Mouse (Mus musculus) fat pad, adult 2 months (tissue): Measurements from ENCODE around the gene Met.
A peak's percentile ranks its signal among the peaks of the same experiment; 100 is the strongest.

ENCODE experiments used
- DNase-seq: peaks from one replicate; pipeline ENCODE4 v3.0.0-alpha.2; 2011; ENCODE audit warnings: low read depth, low spot score; ENCODE audit errors: extremely low read depth

The Met gene

DNA sequence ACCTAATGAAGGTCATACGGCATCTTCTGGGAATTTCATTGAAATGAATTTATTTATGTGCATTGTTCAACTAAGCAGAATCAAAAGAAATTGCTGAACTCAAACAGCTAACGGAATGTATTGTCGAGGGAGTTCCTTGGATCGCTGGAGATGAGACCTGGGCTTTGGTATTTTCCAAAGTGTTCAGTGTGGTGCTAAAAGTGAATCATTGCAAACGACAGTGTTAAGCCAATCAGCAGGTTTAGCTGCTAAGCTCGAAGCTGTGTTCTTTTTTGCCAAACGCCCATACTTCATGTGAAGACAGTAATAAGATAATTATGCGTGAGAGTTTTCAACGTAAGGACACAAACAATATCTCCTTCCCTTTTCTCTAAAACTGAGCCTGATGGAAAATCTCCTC, 82.7 kb downstream of the Met start:
- no peak for DNase-seq

DNA sequence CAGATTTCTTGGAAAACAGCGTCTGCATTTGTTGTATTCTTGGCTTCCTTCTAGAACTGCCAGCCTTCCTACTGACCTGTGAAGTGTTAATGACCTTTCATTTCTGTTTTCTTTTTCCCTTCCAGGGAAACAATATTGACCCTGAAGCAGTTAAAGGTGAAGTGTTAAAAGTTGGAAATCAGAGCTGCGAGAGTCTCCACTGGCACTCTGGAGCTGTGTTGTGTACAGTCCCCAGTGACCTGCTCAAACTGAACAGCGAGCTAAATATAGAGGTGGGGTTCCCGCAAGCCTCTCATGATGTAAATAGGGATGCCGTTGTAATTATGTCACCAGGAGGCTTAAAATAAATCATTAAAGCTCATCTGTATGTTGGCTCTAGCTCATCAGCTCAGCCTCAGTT, 83.2 kb downstream of the Met start:
- DNase-seq = no peak

DNA sequence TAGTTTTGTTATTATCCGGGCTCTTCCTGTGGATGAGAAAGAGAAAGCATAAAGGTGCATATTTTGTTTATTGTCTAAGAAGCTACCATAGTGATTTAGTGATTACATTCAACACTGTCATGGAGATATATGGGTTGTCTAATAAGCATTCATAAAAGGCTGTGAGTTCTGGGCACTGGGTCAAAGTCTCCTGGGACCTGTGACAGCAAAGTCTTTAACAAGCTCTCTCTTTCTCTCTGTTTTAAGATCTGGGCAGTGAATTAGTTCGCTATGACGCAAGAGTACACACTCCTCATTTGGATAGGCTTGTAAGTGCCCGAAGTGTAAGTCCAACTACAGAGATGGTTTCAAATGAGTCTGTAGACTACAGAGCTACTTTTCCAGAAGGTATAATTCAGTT, 85.2 kb downstream of the Met start:
- DNase-seq = peak; percentile 40

DNA sequence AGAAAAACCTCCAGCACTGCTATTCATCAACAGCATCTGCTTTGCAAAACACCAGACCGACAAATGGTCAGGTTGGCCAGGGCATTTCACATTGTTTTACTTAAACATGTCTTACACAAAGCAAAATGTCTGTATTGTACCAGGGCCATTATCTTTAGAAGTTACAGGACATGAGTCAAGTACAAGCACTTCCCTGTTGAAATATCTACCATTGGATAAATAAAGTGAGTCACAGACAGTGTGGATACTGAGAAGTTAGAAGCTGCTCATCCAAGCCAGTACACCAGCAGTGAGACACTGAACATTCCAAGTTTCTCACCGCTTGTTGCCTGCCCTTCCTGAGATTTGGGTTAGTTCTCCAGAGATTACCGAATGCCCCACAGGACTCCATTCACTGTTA, 86.0 kb downstream of the Met start:
- no peak for DNase-seq

DNA sequence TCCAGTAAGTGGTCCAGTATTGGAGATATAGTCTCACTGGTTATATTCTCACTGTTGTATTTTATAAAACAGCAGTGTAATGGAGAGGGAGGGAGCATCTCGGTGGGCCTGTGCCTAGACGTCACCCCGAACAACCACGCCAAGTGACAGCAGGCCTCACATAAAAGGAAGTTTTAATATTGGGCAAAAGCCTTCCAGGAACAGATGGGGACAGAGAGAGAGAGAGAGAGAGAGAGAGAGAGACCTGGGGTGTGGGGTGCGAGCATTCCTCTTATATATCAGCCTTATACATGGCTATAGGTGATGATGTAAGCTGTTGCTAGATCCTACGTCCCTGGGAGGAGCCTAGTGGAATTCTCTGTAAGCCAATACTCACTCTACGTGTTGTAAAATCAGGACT, 90.7 kb downstream of the Met start:
- no peak for DNase-seq

DNA sequence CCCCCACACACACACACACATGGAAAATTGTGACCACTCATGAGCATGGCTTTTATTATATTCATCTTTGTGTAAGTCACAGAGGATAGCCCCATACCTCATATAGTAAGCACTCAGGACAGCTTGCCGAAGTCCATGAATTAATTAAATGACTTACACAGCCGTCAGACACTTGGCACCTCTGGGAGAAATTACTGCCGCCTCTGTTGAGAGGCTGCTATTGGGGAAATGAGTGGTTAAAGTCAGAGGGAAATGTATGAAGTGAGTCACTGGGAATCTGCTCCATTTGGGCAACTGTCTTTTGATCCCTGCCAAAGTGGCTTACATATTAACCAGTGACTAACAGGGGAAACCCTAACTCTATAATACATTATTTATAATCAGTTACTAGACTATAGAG, 91.2 kb downstream of the Met start:
- DNase-seq = no peak

DNA sequence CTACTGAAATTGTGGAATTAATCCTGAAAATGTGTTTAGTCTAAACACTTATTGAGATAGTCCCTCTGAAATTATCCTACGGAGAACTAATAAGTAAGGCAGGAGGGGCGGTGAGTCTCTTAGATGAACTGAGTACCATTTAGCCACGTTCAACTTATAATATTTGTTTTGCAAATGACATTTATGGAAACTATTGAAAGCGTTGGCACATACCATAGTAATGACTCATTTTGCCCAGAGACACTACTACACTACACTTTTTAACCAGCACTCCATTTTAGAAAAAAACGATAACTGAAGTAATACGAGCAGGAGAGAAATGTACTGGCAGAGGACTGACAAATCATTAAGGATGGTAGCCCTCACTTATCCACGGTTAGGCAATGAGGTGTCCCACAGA, 92.1 kb downstream of the Met start:
- DNase-seq = no peak

DNA sequence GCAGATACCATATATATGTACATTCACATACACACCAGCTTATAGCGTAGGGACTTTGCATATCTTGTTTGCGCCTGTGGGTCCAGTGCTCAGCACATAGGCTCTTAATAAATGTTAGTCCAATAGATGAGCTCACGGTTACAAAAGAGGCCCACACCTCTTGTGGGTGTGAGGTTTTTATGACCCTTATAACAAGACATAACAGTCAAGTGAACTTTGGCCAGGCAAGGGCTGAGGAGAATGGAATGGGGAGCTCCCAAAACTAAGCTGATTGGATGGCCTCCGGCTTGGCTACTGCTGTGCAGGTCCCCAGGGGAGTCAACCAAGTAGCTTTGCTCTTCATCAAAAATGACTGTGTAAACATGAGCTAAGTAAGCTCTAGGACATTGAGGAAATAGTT, 96.1 kb downstream of the Met start:
- DNase-seq = no peak

DNA sequence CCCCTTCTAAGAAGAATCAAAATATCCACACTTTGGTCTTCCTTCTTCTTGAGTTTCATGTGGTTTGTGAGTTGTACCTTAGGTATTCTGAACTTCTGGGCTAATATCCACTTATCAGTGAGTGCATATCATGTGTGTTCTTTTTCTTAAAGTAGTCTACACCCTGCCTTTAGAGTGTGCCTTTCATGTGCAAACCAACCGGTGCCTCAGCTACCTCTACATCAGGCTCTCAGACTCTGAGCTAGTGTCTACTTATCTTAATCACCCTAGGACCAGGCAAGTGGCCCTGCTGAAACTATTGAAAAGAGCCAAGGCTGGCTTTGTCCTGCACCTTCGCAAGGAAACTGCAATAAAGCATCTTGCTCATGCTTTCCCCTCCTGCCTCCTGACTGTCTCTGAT, 97.7 kb downstream of the Met start:
- no peak for DNase-seq

DNA sequence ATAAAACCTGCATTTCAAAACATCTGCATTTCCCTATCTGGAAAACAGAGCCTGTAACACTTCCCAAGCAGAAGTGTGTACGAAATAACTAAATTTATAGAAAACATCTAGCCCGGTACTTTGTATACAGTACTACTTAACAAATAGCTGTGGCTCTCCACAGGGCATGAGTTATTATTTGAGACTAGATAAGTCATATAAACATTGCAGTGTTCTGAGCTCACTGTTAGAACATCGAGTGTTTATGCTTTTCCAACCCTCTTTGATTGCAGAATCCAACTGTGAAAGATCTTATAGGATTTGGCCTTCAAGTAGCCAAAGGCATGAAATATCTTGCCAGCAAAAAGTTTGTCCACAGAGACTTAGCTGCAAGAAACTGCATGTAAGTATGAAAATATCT, 98.3 kb downstream of the Met start:
- no peak for DNase-seq

DNA sequence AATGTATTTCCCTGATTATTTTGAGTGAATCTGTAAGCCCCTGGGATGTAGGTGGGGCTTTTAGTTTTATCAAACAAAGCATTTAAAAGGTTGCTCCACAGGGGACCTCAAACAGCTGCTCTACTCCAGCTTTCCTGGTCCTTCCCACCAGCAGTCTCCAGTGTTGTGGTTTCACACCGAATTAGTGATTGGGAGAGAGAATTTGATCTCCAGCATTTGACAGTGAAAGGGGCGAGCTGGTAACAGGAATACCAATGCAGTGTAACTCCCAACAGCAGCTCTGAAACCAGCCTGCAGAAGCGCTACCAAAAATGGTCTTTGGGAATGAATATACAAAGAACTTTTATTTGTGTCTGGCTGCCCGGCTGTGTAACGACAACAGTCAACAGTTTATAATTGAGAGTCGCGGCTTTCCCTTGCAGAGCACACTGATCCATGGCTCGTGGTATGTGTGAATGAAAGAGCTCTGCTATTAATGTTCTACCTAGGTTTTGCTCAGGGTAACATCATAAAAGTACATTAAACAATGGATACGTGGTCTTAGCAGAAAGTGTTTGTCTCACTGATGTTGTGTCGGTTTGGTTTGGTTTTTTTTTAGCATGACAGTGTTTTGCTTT, 99.0 kb downstream of the Met start:
- DNase-seq = no peak

DNA sequence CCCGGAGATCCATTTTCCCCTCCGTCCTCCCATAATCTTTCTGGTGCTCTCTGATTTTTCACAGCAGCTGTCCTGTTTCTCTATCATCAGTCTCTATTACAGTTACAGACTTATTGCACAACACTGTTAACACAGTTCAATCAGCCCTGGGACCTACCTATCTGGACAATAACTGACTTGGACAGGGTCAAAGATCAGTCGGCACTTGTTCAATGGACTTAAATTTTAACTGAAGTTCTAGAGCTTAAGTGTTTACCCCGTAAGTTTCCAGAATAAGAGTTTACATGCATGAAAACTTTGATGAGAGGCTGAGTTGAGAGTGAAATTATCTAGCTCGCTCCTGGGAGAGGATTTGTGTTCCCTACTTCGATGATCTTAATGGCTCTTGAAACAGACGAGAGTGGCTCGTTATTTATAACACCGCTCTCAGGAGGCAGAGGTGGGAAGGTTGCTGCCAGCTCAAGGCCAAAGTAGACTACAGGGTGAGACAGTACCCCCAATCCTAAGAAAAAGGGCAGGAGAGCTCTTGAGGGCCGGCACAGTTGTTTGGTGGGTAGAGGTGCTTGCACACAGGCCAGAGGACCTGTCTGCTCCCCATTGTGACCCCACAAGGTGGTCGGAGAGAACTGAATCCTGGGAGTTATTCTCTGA, 105.2 kb downstream of the Met start:
- no peak for DNase-seq

DNA sequence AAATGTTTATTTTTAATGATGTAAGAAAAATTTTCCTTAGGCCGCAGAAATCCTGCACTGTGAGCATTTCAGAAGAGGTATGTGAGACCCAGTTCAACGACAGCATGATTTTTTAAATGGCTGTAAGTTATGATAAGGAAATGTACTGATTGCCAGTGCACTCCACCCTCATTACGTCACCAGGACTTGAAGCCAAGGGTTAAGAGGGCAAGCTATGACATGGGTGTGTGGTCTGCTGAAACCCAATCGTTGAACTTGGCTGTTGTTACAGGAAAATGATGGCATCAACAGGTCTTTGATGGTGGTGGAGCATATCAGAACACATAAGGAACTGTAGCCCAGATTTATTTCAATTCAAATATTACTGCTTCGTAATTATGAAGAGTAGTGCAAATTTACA, 109.6 kb downstream of the Met start:
- no peak for DNase-seq

DNA sequence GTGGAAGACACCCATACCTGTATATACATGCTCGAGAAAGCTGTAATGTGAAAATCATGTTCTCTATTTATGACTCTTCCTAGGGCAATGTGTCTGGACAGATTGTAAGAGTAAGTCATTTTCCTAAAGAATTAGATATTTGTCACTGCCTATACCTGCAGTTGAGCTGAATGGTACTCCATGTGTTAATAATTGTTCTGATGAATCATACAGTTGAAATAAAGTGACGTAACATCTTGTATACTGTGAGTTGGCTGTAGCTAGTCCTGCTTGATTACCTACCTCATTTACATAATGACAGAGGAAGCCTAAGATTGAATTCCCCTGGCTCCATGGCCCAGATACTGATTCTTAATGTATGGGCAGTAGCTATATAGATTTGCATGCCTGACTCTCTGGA, 110.1 kb downstream of the Met start:
- DNase-seq = no peak

DNA sequence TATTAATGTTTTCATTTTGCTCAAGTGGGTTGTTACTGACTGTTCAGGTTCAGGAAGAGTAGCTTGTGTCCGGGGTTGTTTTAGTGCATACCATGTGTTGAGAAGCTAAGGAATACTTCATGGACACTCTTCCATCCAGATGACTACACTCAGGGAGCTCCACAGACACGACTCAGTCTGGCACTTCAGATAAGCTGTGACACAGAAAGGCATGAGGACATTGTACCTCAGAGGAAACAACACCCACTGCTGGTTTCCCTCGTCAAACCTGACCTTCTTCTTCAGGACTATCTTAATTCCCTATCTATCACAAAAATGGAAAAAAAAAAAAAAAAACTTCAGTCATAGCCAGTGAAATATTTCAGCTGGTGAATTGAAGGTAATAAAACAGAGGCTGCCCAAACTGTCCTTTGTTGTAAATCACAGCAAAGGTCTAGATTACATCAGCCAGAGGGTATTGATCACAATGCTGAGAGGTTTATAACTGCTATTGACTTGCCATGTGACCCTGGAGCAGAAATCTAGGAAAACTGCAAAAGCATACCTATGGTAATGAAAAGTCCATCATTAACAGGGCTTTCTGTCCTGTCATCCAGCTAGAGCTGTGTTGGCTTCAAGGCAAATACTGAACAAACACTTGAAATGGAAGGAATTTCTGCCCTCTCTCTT, 114.6 kb downstream of the Met start:
- DNase-seq = no peak

DNA sequence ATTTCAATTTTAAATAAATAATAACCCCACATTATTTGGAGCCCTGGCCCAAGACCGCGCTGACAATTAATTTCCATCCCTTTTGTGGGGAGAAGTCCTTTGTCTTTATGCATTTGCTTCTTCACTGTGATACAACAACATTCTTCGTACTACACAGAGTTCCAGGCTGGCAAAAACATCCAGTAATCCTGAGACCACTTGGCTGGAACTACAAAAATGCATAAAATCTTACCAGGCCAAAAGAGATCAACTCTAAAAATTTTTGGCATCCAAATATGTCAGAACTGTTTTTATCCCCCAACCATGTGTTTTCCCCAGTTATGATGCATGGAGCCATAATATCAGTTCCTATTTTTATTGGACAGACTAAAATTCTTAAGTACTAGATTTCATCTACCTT, 116.7 kb downstream of the Met start:
- no peak for DNase-seq

DNA sequence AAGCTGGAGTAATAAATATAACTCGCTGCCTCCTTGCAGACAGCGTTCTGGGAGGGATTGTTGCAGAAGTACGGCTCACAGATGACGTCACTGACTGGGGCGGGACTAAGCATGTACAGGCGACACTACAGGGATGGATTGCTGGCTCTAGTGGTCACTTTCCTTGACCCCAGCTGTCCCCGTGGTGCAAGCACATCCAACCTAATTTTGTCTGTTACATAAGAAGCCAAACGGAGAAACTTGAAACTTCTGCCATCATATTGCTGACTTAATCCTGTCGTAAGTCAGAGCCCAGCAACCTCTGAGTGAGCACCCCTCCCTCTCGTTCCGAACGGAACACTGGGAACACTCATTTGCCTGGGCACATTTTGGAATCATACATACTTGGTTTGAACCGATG, 120.4 kb downstream of the Met start:
- no peak for DNase-seq

DNA sequence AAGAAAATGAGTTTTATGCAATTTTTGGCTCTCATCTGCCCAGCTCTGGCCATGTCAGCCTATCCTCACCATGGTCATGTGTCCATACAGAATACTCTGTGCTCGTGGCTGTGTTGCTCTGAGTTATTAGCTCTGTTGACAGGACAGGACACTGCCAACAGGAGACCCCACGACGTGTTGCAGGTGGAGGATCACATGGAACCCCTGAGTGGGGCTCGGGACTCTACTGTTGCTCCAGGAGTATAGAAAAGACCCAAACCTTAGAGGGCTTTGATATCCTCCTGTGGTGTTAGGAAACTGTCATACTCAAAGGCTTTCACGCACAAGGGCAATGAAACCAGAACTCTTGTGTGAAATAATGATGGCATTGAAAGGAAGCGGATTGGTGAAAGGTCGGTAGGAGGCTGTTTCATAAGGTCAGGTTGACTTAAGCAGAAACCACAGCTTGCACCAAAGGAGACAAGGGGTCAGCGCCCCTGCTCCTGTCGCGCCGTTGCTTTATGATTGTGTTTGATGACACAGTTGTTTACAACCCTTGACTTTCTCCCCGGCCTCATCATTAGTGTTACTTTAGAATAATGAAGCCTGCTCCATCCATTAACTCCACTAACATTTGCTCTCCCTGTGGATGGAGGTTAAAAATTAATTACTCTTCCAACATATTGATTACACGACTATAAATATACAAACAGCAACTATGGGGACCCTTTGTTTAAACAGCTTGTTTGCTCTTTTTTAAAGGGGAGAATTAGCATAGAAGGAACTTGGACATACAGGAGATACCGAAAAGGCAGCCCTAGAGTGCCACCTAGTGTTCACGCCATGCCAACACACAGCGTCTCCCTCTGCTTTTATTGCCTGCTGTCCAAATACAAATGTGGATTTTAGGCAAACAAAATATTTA, 125.7 kb downstream of the Met start:
- DNase-seq = no peak

DNA sequence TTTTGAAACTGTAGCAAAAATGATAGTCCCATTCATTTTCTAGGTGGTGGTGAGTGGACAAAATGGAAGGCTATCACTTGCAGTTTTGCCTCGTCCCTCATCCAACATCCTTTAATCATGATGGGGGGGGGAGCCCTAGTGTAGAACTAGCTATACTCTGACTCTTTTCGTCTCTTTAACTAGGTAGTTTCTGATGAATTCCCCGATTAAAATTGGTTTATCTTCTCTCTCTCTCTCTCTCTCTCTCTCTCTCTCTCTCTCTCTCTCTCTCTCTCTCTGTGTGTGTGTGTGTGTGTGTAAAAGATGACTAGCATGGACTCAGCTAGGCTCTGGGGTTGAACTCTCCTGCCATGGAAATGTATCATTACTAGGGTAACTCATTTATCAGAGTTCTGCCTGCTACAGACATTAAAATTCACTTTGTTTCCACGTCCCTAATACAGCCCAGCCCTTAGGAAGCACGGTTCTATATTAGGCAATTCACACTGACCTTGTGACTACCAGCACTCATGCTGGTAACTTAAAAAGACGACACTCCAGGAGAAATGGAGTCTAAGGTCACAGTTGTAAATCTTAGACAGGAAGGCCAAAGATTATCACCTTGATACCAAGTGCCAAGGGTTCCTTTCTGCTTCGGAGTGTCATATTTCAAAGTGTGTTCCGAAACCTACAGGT, 126.5 kb downstream of the Met start:
- DNase-seq = no peak

DNA sequence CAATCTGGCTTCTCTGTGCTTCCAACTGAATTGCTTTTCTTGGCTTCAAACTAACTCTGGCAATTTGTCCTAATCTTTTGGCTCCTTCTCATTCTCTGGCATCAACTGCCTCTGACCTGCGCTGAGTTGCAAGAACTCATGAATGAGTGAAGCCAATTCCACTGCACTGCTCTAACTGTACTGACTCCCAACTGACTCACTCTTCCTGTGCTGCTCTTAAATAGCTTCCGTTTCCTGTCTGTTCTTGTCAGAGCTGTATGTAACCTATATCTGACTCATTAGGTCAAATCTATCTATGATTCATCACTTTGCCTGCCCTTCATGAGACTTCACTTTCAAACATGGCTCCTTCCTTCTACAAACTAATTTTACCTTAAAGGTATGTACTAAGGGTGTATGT, 130.4 kb downstream of the Met start:
- DNase-seq = no peak
